Mouse (Mus musculus) lung, postnatal 25 days (tissue): ENCODE measurements at regions not wholly inside any gene's neighbourhood (a gene's known extent, or its start where the extent isn't known, plus 50 kb on each side); places are given as distances from the start of the nearest gene placed in this dataset.

Experiments used
- DNase-seq: peaks from one replicate; pipeline ENCODE4 v3.0.0; 2022; ENCODE audit warnings: low spot score

GRCm38 (mm10) chr9:104496220-104496619 lies 50.9 kb upstream of the Cpne4 start:
- DNase-seq: no peak

GRCm38 (mm10) chr9:104490696-104491095 lies 56.4 kb upstream of the Cpne4 start:
- no peak for DNase-seq

GRCm38 (mm10) chr9:104489383-104489782 lies 57.7 kb upstream of the Cpne4 start:
- no peak for DNase-seq

GRCm38 (mm10) chr9:104482440-104482839 lies 64.6 kb upstream of the Cpne4 start:
- no peak for DNase-seq

GRCm38 (mm10) chr9:104480683-104481082 lies 66.4 kb upstream of the Cpne4 start:
- no peak for DNase-seq

- no peak for DNase-seq
These were observed 72.3 kb upstream of the Cpne4 start for GRCm38 (mm10) chr9:104474831-104475230.

GRCm38 (mm10) chr9:104467238-104467637 lies 79.8 kb upstream of the Cpne4 start:
- DNase-seq: peak; percentile 77

GRCm38 (mm10) chr9:104463701-104464100 lies 83.4 kb upstream of the Cpne4 start:
- DNase-seq: peak; percentile 62

- DNase-seq: no peak
These were observed 87.0 kb upstream of the Cpne4 start for GRCm38 (mm10) chr9:104460133-104460532.

GRCm38 (mm10) chr9:104457635-104458034 lies 89.5 kb upstream of the Cpne4 start:
- peak; percentile 25 for DNase-seq

- DNase-seq: no peak
These were observed 98.4 kb upstream of the Cpne4 start for GRCm38 (mm10) chr9:104448577-104449165.

GRCm38 (mm10) chr9:104444906-104445305 lies 102.2 kb upstream of the Cpne4 start:
- DNase-seq: peak; percentile 25

- DNase-seq: peak; percentile 66
These were observed 103.8 kb upstream of the Cpne4 start for GRCm38 (mm10) chr9:104443236-104443635.

- no peak for DNase-seq
These were observed 75.5 kb upstream of the Acpp start for GRCm38 (mm10) chr9:104413021-104413420.

GRCm38 (mm10) chr9:104410211-104410610 lies 72.7 kb upstream of the Acpp start:
- peak; percentile 38 for DNase-seq

GRCm38 (mm10) chr9:104409381-104409780 lies 71.8 kb upstream of the Acpp start:
- no peak for DNase-seq

- DNase-seq: no peak
These were observed 71.2 kb upstream of the Acpp start for GRCm38 (mm10) chr9:104408571-104409294.

GRCm38 (mm10) chr9:104407559-104408376 lies 70.2 kb upstream of the Acpp start:
- peak; percentile 17 for DNase-seq

- DNase-seq: no peak
These were observed 69.5 kb upstream of the Acpp start for GRCm38 (mm10) chr9:104407011-104407410.

GRCm38 (mm10) chr9:104406491-104406890 lies 68.9 kb upstream of the Acpp start:
- no peak for DNase-seq

GRCm38 (mm10) chr9:104403863-104404262 lies 66.3 kb upstream of the Acpp start:
- no peak for DNase-seq

GRCm38 (mm10) chr9:104401673-104402072 lies 64.1 kb upstream of the Acpp start:
- DNase-seq: no peak

GRCm38 (mm10) chr9:104399927-104400326 lies 62.4 kb upstream of the Acpp start:
- DNase-seq: no peak
